Mouse (Mus musculus): Measurements from ENCODE around the gene Ssu2.

Gene Ssu2

DNA sequence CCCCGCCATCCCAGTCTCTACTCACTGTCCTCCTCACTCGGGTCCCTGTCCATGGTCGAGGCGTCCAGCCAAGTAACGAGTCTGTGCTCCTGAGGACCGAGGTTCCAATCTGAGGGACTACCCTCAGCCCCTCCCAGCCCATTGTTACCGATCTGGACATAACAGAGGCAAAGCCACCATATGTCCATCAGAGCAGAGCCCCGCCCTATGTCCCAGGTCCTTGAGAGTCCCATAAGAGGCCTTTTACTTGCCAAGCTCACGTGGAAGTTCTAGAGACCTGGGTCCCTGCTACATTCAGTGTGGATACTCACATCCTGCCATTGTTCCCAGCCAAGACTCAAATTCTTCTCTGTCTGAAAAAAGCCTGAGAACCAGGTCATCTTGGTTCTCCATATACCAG, at the start of gene Ssu2:
Gene Ssu2 (minus strand): TSS at position 77 of the 400 bp plus-strand sequence.
- DNase-seq, result no peak

DNA sequence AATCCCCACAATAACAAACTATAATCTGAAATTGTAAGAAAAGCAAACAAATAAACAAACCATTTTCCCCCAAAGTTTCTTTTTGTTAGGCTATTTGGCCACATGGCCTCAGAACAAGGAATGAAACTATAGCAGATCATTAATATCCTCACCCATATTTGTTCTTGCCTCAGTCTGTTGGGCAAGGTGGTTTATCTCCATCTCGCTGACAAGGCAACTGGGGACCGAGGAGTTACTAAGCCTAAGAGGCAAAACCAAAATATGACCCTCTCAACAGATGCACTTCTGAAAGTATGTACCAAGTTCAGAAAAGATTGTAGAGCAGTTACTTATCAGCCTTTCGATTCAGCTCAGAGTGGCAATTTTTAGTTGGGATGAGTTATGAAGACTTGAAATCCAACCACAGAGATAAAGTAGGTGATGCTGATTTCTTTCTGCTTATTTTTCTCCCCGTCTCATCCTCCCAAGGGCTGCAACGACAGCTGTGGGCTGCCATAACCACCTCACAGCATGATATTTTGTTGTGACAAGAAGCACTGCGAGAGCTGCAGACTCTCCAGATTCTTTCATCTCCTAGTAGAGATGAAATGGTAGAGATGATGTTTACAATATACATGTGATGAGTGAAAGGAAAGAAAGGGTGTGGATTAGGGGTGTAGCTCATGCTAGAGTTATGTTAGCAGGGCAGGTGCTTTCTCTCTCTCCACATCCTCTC, 38.4 kb upstream of the Ssu2 start:
- no peak for DNase-seq

DNA sequence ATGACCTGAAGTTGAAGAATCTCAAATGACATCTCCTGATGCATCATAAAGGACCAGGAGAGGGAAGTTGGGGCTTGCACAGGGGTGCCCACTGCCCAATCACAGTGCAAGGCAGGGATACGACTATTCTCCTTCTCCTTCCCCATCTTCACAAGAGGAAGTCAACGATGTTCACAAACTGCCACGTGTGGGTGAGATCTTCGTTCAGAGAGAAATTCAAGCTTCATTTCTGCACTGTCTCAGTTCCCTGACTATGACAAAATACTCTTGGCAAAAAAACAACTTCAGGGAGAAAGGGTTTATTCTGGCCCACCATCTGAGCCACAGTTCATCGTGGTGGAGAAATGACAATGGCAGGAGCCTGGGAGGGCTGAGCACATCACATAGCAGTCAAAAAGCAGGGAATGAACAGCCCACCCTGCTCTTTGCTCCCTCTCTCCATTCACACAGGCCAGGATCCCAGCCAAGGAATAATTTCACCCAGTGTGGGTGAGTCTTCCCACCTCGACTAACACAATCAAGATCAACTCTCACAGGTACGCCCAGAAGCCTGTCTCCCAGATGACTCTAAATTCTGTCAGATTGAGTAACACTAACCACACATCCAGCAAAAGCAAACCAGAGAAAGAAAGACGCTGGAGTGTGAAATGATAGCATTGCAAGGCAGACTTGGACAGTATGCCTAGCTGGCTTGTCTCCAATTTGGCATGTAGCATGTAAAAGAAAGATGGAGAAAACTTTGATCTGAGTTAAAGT, 36.1 kb upstream of the Ssu2 start:
- DNase-seq, result no peak

DNA sequence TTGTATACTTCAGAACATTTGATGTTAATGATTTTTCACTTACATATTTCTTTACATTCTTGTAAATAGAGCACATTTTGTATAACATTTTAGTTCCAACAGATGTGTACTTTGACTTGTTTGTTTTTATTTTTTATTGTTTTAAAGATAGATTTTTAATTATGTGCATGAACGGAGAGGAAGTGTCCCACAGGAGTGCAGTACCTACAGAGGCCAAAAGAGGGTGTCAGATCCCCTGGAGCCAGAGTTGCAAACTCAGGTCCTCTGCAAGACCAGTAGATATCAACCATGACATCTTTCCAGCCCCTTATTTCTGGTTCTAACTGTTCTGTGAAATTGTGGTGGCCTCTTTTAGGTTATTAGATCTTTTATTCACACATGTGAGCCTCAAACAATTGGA, 33.1 kb upstream of the Ssu2 start:
- DNase-seq, result no peak

DNA sequence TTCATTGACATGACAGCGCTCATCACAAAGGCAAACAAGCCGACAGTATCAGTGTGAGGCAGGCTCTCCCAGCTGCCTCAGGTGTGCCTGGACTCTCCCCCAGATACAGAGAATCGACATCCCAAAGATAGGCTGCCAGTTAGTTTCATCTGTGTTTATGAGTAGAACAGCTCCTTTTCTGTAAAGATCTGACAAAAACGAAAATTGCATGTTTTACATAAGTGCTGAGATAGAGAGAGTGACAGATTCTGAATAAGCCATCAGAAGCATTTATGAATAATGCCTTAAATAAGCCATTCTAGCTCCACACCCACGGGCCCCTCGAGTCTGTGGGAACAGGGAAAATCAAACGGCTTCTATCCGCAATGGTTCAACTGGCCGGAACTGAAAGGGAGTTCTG, 31.5 kb upstream of the Ssu2 start:
- no peak for DNase-seq

DNA sequence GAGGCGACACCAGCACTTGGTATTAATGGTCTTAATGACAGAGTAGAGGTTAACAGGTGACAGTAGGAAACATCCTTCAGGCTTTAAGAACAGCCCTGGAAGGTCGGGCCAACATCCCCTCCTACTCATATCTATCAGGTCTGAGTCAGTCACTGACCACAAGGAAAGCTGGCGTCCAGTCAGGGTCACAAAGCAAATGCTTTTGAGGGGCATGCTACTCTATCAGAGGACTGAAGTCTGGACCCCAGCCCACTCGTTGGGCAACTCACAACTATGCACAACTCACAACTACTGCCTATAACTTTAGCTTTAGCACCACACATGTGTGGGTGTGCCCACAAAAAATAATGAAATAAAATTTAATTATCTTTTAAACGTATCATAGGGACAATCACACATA, 16.3 kb upstream of the Ssu2 start:
- DNase-seq, result no peak

DNA sequence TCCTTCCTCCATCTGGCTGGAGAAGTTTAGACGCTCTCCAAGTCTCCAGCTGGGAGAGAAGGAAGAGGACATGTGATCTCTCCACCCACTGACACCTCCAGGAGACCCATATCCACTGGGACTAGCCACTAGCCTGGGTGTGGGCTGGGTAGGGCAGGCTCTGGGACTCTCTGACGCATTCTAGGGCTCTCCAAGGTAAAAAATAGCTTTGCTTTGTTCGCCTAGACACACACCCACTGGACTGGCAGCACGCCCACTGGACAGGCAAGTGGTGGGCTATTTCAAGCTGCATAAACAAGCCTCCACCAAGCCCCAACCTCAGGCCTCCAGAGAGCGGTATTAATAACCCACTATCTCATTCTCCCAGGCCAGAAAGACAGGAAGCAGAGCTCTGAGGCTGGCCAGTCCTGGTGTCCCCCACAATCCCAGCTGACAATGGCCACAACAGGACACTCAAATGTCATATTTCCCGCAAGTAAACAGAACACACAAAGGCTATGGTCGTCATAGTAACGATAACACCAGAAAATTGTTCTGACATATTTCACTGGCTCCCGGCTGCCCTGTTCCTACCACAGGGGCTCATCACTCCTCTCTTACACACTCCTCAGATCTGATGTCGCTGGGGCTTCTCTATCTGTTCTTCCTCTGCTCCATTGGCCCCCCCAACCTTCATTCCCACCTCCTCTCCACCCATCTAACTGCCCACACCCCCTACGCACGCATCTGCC, 14.3 kb upstream of the Ssu2 start:
- no peak for DNase-seq

DNA sequence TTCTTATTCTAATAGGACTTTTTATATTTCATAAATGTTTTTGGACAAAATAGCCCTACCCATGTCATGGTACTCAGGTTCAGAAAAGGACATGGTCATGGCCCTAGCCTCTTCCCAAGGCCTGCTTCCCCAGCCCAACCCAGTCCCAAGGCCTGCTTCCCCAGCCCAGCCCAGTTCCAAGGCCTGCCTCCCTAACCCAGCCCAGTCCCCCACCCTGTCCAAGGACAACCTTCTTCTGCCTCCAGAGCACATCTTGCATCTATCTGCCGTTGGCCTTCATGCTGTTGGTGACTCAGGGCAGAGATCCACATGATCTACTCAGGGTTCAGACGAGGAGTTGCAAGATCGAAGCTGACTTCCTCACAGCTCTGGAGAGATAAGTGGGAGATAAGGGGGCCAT, 9.5 kb upstream of the Ssu2 start:
- DNase-seq, result no peak

DNA sequence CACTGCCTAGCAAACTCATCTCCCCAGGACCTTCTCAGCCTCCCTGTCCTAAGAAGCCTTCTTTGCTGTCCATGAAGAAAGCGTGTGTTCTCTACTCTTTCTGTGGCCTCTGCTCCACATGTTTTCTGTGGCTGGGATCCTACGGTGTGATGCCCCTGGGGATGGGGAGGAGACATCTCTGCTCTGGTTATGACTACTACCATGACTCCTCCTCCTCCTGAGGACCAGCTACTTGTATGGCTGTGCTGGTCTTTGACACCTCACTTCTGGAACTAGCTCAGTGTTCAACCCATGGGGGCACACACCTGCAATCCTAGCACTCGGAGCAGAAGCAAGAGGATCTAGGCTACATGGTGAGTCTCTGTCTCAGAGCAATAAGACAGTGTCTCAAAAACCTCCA, 8.5 kb upstream of the Ssu2 start:
- DNase-seq, result no peak

DNA sequence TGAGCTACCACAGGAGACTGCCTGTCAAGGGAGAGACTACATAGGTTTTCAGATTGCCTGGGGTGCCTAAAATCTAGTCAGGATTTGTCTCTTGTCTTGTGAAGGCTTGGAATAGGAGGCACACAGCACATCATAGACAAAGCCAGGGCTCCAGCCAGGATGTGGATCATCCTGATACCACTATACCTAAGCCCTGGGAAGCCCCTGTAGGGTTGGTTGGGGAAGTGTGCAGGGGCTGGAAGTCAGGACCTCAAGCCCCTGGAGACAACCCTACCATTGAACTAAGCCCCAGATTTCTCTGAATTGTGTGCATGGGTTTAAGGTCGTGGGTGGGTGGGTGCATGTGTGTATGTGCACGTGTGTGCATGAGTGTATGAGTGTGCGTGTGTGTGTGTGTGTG, 562 bp upstream of the Ssu2 start:
- no peak for DNase-seq

DNA sequence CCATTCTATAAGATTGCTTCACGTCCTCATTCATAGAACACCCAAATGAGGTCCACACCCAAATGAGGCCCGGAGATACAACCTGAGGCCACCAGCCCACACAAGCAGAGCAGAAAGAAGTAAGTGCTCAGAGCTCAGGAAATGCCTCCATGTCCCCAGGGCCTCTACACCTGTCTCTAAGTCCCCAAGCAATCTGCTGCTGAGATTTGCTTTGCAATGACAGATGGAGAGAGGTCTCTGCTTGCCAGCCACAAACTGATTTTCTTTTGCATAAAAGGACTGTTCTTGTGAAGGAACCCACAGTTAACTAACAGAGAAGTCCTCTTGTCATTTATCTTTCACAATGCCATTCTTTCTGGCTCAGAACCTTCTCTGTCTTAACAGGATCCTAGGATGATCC, 1.6 kb downstream of the Ssu2 start:
- no peak for DNase-seq

DNA sequence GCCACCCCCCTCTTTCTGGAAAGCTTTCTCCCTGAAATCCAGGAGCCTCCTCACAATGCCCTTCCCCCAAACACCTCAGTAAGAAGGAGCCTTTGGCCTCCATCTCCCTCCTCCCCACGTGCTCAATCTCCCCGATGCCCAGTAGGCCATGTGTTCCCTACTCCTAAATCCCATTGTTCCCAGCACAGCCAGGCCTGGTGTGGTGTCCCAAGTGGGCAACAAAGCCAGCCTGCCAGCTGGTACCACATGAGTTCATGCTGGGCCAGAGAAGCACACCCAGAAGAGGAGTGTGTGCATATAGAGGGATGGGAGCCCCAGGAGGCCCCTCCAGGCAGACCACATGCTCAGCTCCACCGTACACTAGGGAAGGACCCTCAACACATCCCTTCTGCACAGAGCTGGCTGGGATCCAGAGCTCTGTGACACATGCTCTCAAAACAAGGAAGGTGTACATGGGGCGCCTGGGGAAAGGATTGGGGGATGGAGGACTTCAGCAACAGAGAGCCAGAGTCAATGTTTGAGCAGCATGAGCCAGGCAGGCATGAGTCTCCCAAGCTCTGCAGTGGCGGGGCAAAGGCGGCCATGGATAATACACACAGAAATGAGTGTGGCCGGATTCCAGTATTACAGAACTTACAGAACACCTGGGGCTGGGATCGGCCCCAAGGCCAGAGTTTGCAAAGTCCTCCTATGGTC, 4.7 kb downstream of the Ssu2 start:
- no peak for DNase-seq

DNA sequence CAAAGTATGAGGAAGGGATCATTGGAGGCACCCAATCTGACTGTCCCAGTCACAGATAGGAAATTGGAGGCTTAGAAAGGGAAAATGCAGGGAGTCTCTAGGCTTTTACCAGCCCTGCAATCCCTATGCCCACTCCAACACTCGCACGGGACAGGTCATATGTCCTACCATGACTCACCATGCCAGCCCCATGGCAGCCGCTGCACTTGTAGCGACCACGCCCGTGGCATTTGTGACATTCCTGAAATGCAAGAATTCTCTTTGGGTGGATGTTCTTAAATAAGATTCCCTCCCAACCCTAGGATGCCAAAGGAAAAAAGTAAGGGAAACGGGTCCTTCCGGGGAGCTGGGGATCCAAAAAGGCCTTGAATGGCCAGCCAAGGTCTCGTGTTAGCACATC, 8.8 kb downstream of the Ssu2 start:
- DNase-seq, result no peak

DNA sequence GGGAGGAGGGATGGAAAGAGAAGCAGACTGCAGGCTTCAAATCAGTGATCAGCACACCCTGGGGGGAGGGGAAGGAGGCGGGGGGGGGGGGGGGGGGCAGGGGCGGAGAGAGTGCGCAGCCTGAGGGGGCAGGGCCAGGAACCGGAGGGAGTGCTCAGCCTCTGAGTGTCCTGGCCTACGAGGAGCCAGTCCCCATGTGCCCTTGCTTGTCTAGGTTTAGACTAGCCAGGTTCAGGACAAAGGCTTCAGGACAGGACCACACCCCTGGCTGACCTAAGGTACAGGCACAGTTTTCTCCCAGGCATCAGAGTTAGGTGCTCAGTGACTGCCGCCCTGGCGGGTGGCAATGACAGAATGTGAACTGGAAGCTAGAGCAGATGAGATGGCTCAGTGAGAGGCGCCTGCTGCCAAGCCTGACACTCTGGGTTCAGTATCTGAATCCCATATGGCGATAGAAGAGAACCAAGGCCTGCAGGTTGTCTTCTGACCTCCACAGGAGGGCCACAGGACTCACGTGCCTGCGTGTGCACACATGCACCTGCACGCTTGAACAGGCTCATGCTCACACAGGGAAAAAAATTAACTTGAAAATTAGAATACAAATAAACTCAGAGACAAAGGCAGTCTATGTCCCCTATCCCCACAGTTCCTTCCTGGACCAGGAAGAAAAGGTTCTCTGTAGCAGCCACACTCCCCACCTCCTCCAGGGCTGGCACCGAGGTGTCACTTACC, 12.0 kb downstream of the Ssu2 start:
- DNase-seq, result no peak

DNA sequence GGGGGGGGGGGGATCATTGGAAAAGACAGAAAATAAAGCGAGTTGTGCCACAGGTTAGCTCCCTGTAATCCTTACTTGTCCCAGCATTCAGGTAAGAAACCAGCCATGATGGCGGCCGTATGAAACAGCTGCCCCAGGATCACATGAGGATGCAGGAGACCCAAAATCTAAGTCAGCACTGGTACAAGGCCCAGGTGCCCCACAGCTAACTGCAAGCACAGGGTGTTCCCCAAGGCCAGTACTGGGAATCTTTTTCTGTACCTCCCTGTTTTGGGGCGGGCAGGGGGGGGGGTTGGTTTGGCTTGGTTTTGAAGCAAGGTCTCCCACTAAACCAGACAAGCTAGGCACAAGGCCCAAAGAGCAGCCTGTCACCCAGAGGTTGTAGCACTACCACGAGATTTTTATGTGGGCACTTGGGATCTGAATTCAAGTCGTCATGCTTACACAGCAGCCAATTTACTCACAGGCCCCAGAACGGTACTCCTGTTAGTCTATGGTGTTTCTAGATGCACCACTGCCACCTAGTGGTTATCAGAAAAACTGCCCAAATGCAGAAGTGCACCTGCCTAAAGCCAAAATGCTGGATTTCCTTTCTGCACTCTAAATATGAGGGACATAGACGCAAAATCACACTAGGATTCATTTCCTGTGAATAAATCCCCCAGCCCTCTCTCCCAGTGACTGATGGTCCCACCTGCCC, 13.8 kb downstream of the Ssu2 start:
- peak; percentile 40 to 41 for DNase-seq

DNA sequence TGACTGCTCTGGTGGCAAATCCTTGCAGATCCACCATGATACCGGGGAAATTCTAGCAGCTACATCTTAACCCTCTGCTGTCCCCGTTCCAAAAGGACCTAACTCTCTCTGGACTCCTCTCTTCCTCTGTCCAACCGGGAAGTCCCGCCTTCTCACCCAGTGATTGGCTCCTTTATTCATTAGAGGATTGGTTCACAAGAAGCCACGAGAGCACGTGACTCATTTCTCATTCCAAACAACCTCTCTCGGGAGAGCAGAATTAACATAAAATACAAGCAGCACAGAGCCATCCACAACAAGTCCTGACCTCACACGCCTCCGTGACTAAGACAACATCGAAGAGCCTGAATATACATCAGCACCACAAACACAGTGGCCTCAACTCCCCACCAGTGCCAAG, 22.5 kb downstream of the Ssu2 start:
- DNase-seq, result no peak

DNA sequence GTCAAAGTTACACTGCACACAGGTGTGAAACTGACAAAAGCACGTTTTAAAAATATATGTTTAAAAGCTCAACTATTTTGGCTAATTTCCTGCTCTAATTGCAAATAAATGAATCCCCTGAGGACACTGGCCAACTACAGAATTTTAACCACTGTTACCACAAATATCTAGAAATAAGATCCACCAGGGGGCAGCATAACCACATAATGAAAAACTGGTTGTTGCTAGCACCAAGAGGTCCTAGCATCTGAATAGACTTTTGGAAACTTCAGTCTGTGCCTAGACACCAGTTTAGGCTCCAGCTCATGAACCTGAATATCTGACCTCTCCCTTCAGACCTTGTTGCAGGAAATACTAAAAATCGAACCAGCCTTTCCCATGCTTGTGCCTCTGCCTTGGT, 23.2 kb downstream of the Ssu2 start:
- DNase-seq, result peak; percentile 17 to 24

DNA sequence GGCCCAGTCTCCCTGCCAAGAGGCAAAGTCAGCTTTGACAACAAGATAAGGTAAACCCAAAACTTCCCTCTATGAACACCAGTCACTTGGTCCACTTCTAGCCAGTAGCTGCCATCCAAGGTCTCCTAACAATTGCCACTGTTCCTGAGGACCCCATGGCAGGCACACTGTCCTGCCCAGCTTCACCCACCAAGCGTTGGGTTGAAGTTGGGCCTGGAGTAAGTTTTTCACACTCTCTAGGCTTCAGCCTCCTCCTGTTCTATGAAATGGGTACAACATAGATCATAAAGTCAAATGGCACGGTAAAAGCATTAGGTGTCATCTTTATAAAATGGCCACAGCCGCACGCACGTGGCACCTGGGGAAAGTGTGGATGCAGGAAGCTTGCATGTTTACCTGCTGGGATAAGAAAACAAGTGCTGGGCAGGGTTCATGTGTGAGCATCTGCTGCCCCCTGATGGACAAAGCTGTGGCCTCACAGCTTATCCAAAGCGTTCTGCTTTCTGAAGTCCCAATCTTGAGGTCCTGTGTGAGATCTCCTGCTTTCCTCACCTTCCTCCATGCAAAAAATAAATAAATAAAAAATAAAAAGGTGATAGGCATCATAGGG, 25.4 kb downstream of the Ssu2 start:
- peak; percentile 57 to 61 for DNase-seq

DNA sequence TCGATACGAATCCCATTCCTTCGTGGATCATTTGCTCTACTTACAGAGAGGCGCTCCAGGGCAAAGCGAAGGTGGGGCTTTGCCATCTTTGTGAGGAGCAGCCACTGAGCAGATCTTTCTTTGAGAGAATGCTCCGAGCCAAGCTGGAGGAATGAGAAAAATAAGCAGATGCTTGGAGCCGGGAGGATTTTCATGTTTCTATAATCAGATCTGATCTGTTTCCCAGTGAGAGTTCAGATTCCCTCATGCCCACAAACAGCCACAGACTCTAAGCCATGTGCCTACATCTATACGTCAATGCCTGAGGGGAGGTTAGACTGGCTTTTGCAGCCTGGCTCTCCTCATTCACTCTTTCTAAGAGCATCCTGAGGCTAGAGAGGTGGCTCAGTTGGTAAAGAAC, 27.1 kb downstream of the Ssu2 start:
- no peak for DNase-seq

DNA sequence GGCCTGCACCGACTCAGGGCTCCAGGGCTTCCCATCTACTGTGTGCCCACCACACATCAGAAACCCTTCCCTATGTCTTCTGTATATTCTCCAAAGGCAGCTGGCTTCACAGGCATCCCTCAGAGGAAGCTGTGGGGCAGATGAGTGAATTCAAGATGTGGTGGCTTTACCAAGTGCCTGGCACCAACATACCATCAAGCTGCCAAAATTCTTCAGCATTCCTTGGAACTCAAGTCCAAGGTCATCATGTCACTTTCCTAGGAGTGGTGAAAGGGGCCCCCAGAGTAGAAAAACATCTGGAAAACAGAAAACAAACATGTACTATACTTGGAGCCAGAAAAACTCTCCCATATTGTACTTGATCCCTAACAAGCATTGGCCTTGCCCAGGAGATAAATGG, 28.5 kb downstream of the Ssu2 start:
- DNase-seq, result no peak

DNA sequence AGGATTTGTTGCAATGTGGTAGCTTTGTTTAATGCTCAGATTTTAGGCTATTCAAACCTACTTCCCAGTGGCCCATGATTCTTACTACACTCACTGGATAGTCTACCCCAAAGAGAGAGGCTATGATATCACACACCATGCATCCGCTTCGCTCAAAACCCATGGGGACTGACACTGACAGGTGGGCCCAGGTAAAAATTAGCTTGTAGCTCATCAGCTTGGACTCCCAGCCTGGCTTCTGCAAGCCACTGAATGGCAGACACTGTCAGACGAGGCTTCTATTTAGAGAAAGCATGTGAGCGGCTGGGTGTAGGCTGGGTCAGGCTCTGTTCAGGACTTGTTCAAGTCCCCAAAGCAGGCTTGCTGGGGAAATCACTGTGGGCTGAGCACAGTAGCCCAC, 37.4 kb downstream of the Ssu2 start:
- no peak for DNase-seq

DNA sequence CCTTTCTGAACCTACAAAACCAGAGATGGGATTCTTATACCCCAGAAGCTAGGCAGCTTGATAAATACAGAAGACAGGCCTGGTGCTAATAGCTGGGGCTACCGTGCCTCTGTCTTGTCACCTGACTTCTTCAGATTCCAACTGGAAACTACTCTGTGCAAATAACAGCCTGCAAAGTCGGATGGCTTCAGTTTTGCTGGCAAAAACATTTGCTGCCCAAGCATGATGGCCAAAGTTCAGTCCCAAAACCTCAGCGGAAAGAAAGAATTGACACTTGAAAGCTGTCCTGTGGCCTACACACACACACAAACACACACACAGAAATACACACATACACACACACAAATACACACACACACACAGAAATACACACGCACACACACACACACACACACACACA, 48.8 kb downstream of the Ssu2 start:
- no peak for DNase-seq

All from B cell, adult 2 months (primary cell).